Mouse (Mus musculus) erythroblast, embryonic 14.5 days (primary cell): ENCODE data around the gene A030014E15Rik.
"Not testable (repeated sequence)": the region's sequence is repeated elsewhere in the genome, so short reads cannot be mapped to it uniquely, and the experiment has no call there.

Experiments used
- GATA1 ChIP-seq: IDR thresholded peaks from 2 replicates; pipeline ENCODE4 v1.6.1; 2012; ENCODE audit warnings: low read length, inconsistent platforms, mixed read lengths
- TAL1 ChIP-seq: IDR thresholded peaks from 3 replicates; pipeline ENCODE4 v1.6.1; 2012; ENCODE audit warnings: low read length, inconsistent platforms, mixed read lengths

- TF ChIP-seq GATA1, TAL1: not testable (repeated sequence)
These were observed 18.6 kb downstream of the A030014E15Rik start, which contains the start of gene A030003K21Rik for GRCm38 (mm10) chr1:82943295-82943694.
